Mouse (Mus musculus) G1E (cell line): ENCODE results near the gene Traf2. TPM values are rescaled to one million over a fixed set of nuclear protein-coding genes. Genes with fewer than 3 reads are reported as not detected.

Source experiments
- ATAC-seq: 2 replicates; pipeline ENCODE4 v1.8.0; 2016; ENCODE audit warnings: mild to moderate bottlenecking; ENCODE audit not compliant: insufficient number of reproducible peaks, poor library complexity, low FRiP score, severe bottlenecking; ENCODE audit errors: extremely low read depth
- DNase-seq: peaks from one replicate; pipeline ENCODE4 v3.0.0; 2012; ENCODE audit warnings: low spot score
- H3K27me3 ChIP-seq: 2 replicates; pipeline ENCODE4 v1.6.1; 2012; ENCODE audit warnings: mild to moderate bottlenecking, low read length, inconsistent platforms; ENCODE audit not compliant: insufficient read depth
- H3K36me3 ChIP-seq: replicated peaks from 2 replicates; pipeline ENCODE3; 2012; ENCODE audit warnings: mild to moderate bottlenecking, inconsistent platforms
- H3K4me1 ChIP-seq: 2 replicates; pipeline ENCODE4 v1.6.1; 2012; ENCODE audit warnings: low read depth, low read length, inconsistent platforms, mixed read lengths; ENCODE audit not compliant: insufficient read depth
- H3K4me3 ChIP-seq: 2 replicates; pipeline ENCODE4 v1.5.1; 2012; ENCODE audit warnings: low read depth, mild to moderate bottlenecking, inconsistent platforms, low read length, moderate library complexity, mixed read lengths
- H3K9me3 ChIP-seq: replicated peaks from 2 replicates; pipeline ENCODE4 v1.6.1; 2012; ENCODE audit warnings: inconsistent platforms
- CTCF ChIP-seq: IDR thresholded peaks from 2 replicates; pipeline ENCODE4 v1.5.1; 2012; ENCODE audit warnings: low read depth, low read length, inconsistent platforms, mixed read lengths
- GATA1 ChIP-seq: IDR thresholded peaks from 2 replicates; pipeline ENCODE4 v1.6.1; 2012; ENCODE audit warnings: borderline replicate concordance, low read length, inconsistent platforms, mixed read lengths
- GATA2 ChIP-seq: IDR thresholded peaks from 2 replicates; pipeline ENCODE4 v1.6.1; 2012; ENCODE audit warnings: low read depth, low read length, inconsistent platforms, borderline replicate concordance
- POLR2AphosphoS5 ChIP-seq: IDR thresholded peaks from 2 replicates; pipeline ENCODE4 v1.6.1; 2012; ENCODE audit warnings: low read depth, low read length, inconsistent platforms; ENCODE audit not compliant: insufficient replicate concordance
- TAL1 ChIP-seq: conservative IDR thresholded peaks from 2 replicates; pipeline ENCODE4 v1.6.1; 2012; ENCODE audit warnings: low read depth, low read length, inconsistent platforms, mixed read lengths
- polyA plus RNA-seq: library from polyadenylated mRNA; stranded (reverse); fragments of >175 nt; gene quantifications from 2 replicates; pipeline ENCODE4 v1.2.3, GENCODE M21; 2012
- total RNA-seq, 2 experiments: library from RNA; stranded (forward) in 1 of 2; stranded (reverse) in 1 of 2; fragments of 200-1000 nt in 1 of 2; fragments of >200 nt in 1 of 2; fragmentation: Nextera tagmentation in 1 of 2; gene quantifications; 2 replicates each; pipeline ENCODE4 v1.2.3; 2014 to 2017

Gene Traf2
- total and polyA plus RNA-seq, 3 experiments = 7.1 to 18.1 (median 7.8) TPM

- TF ChIP-seq POLR2AphosphoS5 (no peak), TAL1 (no peak), GATA2 (no peak), CTCF (no peak), GATA1 (no peak)
- Histone ChIP-seq H3K4me1 (peaks cover 57% of the 10 kb centered on the region), H3K4me3 (no peak overlapping the region), H3K27me3 (peaks cover 14% of the 10 kb centered on the region), H3K9me3 (no peaks in the 10 kb centered on the region), H3K36me3 (peaks cover 23% of the 10 kb centered on the region)
- DNase-seq = no peak
- no peak for ATAC-seq
Measured at GRCm38 (mm10) chr2:25498622-25499478, 47.9 kb downstream of the Traf2 start.

GRCm38 (mm10) chr2:25497846-25498575, 48.7 kb downstream of the Traf2 start:
- ATAC-seq (peak; percentile 46; the same call in 1 of the 2 replicates), DNase-seq (peak; percentile 73)
- H3K9me3 ChIP-seq = no peaks in the 10 kb centered on the region
- peaks cover 56% of the 10 kb centered on the region for H3K4me1 ChIP-seq
- H3K36me3 ChIP-seq = peaks cover 15% of the 10 kb centered on the region
- peaks cover 22% of the 10 kb centered on the region for H3K27me3 ChIP-seq
- TF ChIP-seq GATA2 = no peak
- no peak for TF ChIP-seq POLR2AphosphoS5
- TF ChIP-seq CTCF = no peak
- TF ChIP-seq GATA1 = no peak
- H3K4me3 ChIP-seq = peak overlapping the region; percentile 7; the same call in 1 of the 2 replicates

GRCm38 (mm10) chr2:25496462-25496861, 50.3 kb downstream of the Traf2 start:
- ATAC-seq = no peak
- Histone ChIP-seq H3K4me1 (peaks cover 40% of the 10 kb centered on the region), H3K9me3 (no peaks in the 10 kb centered on the region), H3K36me3 (no peaks in the 10 kb centered on the region), H3K27me3 (peaks cover 37% of the 10 kb centered on the region), H3K4me3 (no peak overlapping the region)
- TF ChIP-seq POLR2AphosphoS5 = no peak
- no peak for TF ChIP-seq GATA1
- TF ChIP-seq CTCF = no peak
- TF ChIP-seq TAL1 = no peak
- TF ChIP-seq GATA2 = no peak
- DNase-seq = no peak

GRCm38 (mm10) chr2:25493476-25493961, 53.2 kb downstream of the Traf2 start, which contains the start of gene Lcn12:
Gene Lcn12 (minus strand): TSS chr2:25493911.
- TF ChIP-seq TAL1 (no peak), CTCF (no peak)
- no peaks in the 10 kb centered on the region for H3K36me3 ChIP-seq
- DNase-seq (no peak), ATAC-seq (no peak)
- peaks cover 18% of the 10 kb centered on the region for H3K4me1 ChIP-seq
- H3K9me3 ChIP-seq = no peaks in the 10 kb centered on the region
- no peak within 1 kb of the TSS for H3K4me3 ChIP-seq
- peaks cover 58% of the 10 kb centered on the region for H3K27me3 ChIP-seq

- no peak for ATAC-seq
- Histone ChIP-seq H3K27me3 (peaks cover 63% of the 10 kb centered on the region), H3K4me3 (no peak overlapping the region), H3K4me1 (peaks cover 12% of the 10 kb centered on the region), H3K9me3 (no peaks in the 10 kb centered on the region), H3K36me3 (no peaks in the 10 kb centered on the region)
- DNase-seq = no peak
- no peak for TF ChIP-seq GATA1
- TF ChIP-seq POLR2AphosphoS5 = no peak
- TF ChIP-seq CTCF = no peak
- TF ChIP-seq TAL1 = no peak
- no peak for TF ChIP-seq GATA2
Measured at GRCm38 (mm10) chr2:25492988-25493387, 53.8 kb downstream of the Traf2 start.

GRCm38 (mm10) chr2:25488671-25489068, 58.1 kb downstream of the Traf2 start:
- Histone ChIP-seq H3K4me1 (no peaks in the 10 kb centered on the region; the same call in 1 of the 2 replicates), H3K9me3 (no peaks in the 10 kb centered on the region), H3K36me3 (no peaks in the 10 kb centered on the region), H3K27me3 (peaks cover 77% of the 10 kb centered on the region), H3K4me3 (no peak overlapping the region)
- TF ChIP-seq GATA1 (no peak), GATA2 (no peak), CTCF (no peak), POLR2AphosphoS5 (no peak), TAL1 (no peak)
- no peak for DNase-seq
- no peak for ATAC-seq
